Mouse (Mus musculus) liver, adult 2 months (tissue): ENCODE results near the gene Sdk2.

Source experiments
- CTCF ChIP-seq: fragments of 200-500 bp; IDR thresholded peaks from 2 replicates; pipeline ENCODE4 v1.5.1; 2011; ENCODE audit warnings: low read depth, low read length, control low read depth
- POLR2A ChIP-seq: fragments of 200-500 bp; IDR thresholded peaks from 2 replicates; pipeline ENCODE4 v1.6.1; 2011; ENCODE audit warnings: low read length, control low read depth; ENCODE audit not compliant: insufficient read depth; ENCODE audit errors: extremely low read depth

GRCm38 (mm10) chr11:113888156-113888750 lies 178.6 kb downstream of the Sdk2 start:
- TF ChIP-seq POLR2A (no peak), CTCF (no peak)
